Mouse (Mus musculus): ENCODE measurements around the gene Rcan2.
A peak's percentile ranks its signal among the peaks of the same experiment; 100 is the strongest.

Gene Rcan2

DNA sequence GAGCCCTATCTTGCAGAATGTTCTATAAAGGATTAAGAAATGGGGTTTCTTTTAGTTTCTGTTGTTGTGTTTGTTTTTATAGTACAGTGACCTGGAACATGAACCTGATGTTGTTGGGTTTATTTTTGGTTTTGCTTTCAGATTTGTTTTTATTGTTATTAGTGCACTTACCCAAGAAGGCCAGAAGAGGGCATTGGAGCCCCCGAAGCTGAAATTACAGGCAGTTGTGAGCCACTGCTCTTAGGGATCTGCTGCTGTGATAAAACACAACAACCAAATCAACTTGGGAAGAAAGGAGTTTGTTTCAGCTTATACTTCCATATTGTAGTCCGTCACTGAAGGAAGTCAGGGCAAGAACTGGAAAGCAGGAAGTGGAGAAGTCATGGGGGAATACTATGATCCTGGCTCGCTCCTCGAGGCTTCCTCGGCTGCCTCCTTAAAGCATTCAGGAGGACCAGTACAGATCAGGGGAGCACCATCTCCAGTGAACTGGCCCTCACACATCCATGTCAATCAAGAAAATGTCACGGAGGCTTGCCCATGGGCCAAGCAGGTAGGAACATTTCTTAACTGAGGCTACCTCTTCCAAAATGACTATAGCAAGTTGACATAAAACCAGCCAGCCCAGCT is 275.0 kb downstream of the Rcan2 start:
- no peak for ATAC-seq (ENCODE audit: low TSS enrichment)

- ATAC-seq (ENCODE audit: low TSS enrichment) = no peak
These were observed 276.1 kb downstream of the Rcan2 start for GRCm38 (mm10) chr17:44077146-44077842.

- no peak for ATAC-seq (ENCODE audit: low TSS enrichment)
These were observed 276.7 kb downstream of the Rcan2 start for GRCm38 (mm10) chr17:44077843-44078160.

DNA sequence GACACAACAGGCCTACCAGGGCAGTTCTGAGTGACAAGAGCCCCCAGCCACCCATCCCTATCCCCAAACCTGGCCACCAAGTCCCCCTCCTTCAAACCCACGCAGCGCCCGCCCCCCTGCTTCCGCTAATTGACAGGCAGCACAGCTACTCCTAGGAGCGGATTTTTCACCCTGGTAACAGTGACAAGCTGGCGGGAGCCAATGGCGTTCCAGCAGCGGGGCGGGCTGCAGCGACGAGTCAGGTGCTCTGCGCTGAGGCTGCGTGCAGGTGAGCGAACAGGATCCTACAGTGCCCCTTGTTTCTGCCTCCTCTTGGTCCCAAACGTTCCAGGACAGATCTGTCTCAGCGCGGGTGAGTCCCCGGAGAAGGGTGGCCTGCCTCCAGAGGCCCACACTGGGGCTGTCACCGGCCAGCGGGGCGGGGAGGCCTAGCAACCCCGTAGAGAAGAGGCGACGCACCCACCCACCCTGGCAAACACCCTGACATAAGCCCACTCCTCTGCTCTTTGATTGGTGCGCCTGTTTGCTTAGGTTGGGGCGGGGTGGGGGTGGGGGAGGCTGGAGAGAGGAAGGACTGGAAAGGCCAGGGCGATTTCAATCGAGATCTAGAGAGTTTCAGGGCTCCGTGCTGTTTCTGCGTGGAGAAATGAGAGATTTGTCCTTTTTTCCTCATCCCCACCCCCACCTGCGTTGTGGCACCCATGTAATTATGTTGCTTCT is 277.6 kb downstream of the Rcan2 start, which contains the start of gene Enpp5:
TSS of gene Enpp5 (plus strand) at position 183 of the 720 bp plus-strand sequence.
- ATAC-seq (ENCODE audit: low TSS enrichment) = peak; percentile 97

- ATAC-seq (ENCODE audit: low TSS enrichment) = no peak
These were observed 282.0 kb downstream of the Rcan2 start for GRCm38 (mm10) chr17:44083156-44083555.

GRCm38 (mm10) chr17:44088226-44088625 is 287.1 kb downstream of the Rcan2 start:
- no peak for ATAC-seq (ENCODE audit: low TSS enrichment)

Data from frontal cortex, adult (tissue).